Mouse (Mus musculus): ENCODE data around the gene Gucy2e. TPM values are rescaled to one million over a fixed set of nuclear protein-coding genes. Genes with fewer than 3 reads are reported as not detected.

Gene Gucy2e
- polyA plus RNA-seq, 2 experiments from 2014 or later = 0.24 to 0.48 TPM

GRCm38 (mm10) chr11:69169313-69169712 is 67.5 kb downstream of the Gucy2e start:
- ATAC-seq = no peak

Other genes starting within 250 kb of the Gucy2e start
- gene Pfas, start 228.6 kb downstream of the Gucy2e start, polyA plus RNA-seq (2017; shearing (Covaris generic)) = 10 to 100 TPM; 20.4 to 26.3 TPM
- 10 to 100 TPM in 1 of 2 experiments, 1 to 10 TPM in 1; 8.7 to 14.6 TPM for gene Ctc1, start 221.1 kb downstream of the Gucy2e start, polyA plus RNA-seq (2017; shearing (Covaris generic))
- gene Aurkb, start 191.4 kb downstream of the Gucy2e start, polyA plus RNA-seq (2017; shearing (Covaris generic)) = 10 to 100 TPM; 24.3 to 33.5 TPM
- gene Borcs6, start 177.3 kb downstream of the Gucy2e start, polyA plus RNA-seq (2017; shearing (Covaris generic)) = 1 to 10 TPM; 2.1 to 2.4 TPM
- gene Tmem107, start 166.2 kb downstream of the Gucy2e start, polyA plus RNA-seq (2017; shearing (Covaris generic)) = 1 to 10 TPM; 4.4 to 7.1 TPM
- gene Vamp2, start 148.5 kb downstream of the Gucy2e start, polyA plus RNA-seq (2017; shearing (Covaris generic)) = 10 to 100 TPM; 27.6 to 27.9 TPM
- gene Per1, start 141.8 kb downstream of the Gucy2e start, polyA plus RNA-seq (2017; shearing (Covaris generic)) = 1 to 10 TPM; 4.5 to 6.7 TPM
- gene Hes7, start 116.6 kb downstream of the Gucy2e start, polyA plus RNA-seq (2017; shearing (Covaris generic)) = not detected
- gene 9130213A22Rik, start 114.4 kb downstream of the Gucy2e start, polyA plus RNA-seq (2017; shearing (Covaris generic)) = not detected
- under 1 TPM in 1 of 2 experiments, not detected in 1; 0.09 TPM for gene Aloxe3, start 111.1 kb downstream of the Gucy2e start, polyA plus RNA-seq (2017; shearing (Covaris generic))
- gene Alox12b, start 80.0 kb downstream of the Gucy2e start, polyA plus RNA-seq (2017; shearing (Covaris generic)) = not detected
- 1 to 10 TPM; 2.2 to 5.0 TPM for gene Alox8, start 39.2 kb downstream of the Gucy2e start, polyA plus RNA-seq (2017; shearing (Covaris generic))
- gene Cntrob, start 86.7 kb upstream of the Gucy2e start, polyA plus RNA-seq (2017; shearing (Covaris generic)) = 10 to 100 TPM in 1 of 2 experiments, 1 to 10 TPM in 1; 9.2 to 10.7 TPM
- gene Trappc1, start 86.9 kb upstream of the Gucy2e start, polyA plus RNA-seq (2017; shearing (Covaris generic)) = 100 to 1,000 TPM; 109 to 112 TPM
- under 1 TPM; 0.31 to 0.89 TPM for gene Kcnab3, start 89.2 kb upstream of the Gucy2e start, polyA plus RNA-seq (2017; shearing (Covaris generic))
- gene Rnf227, start 103.4 kb upstream of the Gucy2e start, polyA plus RNA-seq (2017; shearing (Covaris generic)) = 1 to 10 TPM; 2.4 to 3.4 TPM
- 10 to 100 TPM; 58.7 to 62.7 TPM for gene Chd3, start 132.4 kb upstream of the Gucy2e start, polyA plus RNA-seq (2017; shearing (Covaris generic))
- 100 to 1,000 TPM; 146 TPM for gene Naa38, start 158.5 kb upstream of the Gucy2e start, polyA plus RNA-seq (2017; shearing (Covaris generic))
- gene Cyb5d1, start 158.6 kb upstream of the Gucy2e start, polyA plus RNA-seq (2017; shearing (Covaris generic)) = 10 to 100 TPM in 1 of 2 experiments, 1 to 10 TPM in 1; 9.4 to 17.9 TPM
- under 1 TPM; 0.22 to 0.51 TPM for gene Tmem88, start 161.2 kb upstream of the Gucy2e start, polyA plus RNA-seq (2017; shearing (Covaris generic))
- gene Kdm6b, start 176.6 kb upstream of the Gucy2e start, polyA plus RNA-seq (2017; shearing (Covaris generic)) = 10 to 100 TPM; 23.6 to 28.3 TPM